Mouse (Mus musculus) forebrain, embryonic 15.5 days (tissue): ENCODE measurements around the gene Kank4. TPM values are rescaled to one million over a fixed set of nuclear protein-coding genes. Genes with fewer than 3 reads are reported as not detected.
A peak's percentile ranks its signal among the peaks of the same experiment; 100 is the strongest.

Experiments
- ATAC-seq: fragments of 200-750 bp; cut with Nextera tagmentation; replicated peaks from 2 replicates; pipeline ENCODE4 v1.8.0; 2017; ENCODE audit warnings: mild to moderate bottlenecking, moderate TSS enrichment, moderate library complexity
- H3K27ac ChIP-seq: fragments of 300-500 bp; sonication (generic); replicated peaks from 2 replicates; pipeline ENCODE4 v1.5.1; 2015; ENCODE audit warnings: mild to moderate bottlenecking, inconsistent platforms
- H3K27me3 ChIP-seq: fragments of 300-500 bp; sonication (generic); 2 replicates; pipeline ENCODE4 v1.6.1; 2015; ENCODE audit warnings: inconsistent platforms
- H3K36me3 ChIP-seq: fragments of 300-500 bp; sonication (generic); 2 replicates; pipeline ENCODE4 v1.6.1; 2015; ENCODE audit warnings: mild to moderate bottlenecking, inconsistent platforms
- H3K4me1 ChIP-seq: fragments of 300-500 bp; sonication (generic); 2 replicates; pipeline ENCODE4 v1.6.1; 2015; ENCODE audit warnings: inconsistent platforms
- H3K4me2 ChIP-seq: fragments of 300-500 bp; sonication (generic); replicated peaks from 2 replicates; pipeline ENCODE4 v1.6.1; 2015; ENCODE audit warnings: mild to moderate bottlenecking, inconsistent platforms
- H3K4me3 ChIP-seq: fragments of 300-500 bp; sonication (generic); 2 replicates; pipeline ENCODE4 v1.5.1; 2015; ENCODE audit warnings: mild to moderate bottlenecking, inconsistent platforms
- H3K9ac ChIP-seq: fragments of 300-500 bp; sonication (generic); replicated peaks from 2 replicates; pipeline ENCODE4 v1.6.1; 2015; ENCODE audit warnings: mild to moderate bottlenecking, inconsistent platforms
- H3K9me3 ChIP-seq: fragments of 300-500 bp; sonication (generic); 2 replicates; pipeline ENCODE4 v1.6.1; 2016; ENCODE audit warnings: inconsistent platforms
- WGBS: fragments of 180-500 bp; shearing (Covaris S2); methylation state at CpG from one replicate; pipeline ENCODE4 v1.1.7; 2015; ENCODE audit warnings: mixed read lengths; 5-methylcytosine and 5-hydroxymethylcytosine counted together
- polyA plus RNA-seq: library from polyadenylated mRNA; unstranded; fragments of >200 nt; fragmentation: Nextera tagmentation; extraction: Ambion mirVana; gene quantifications from 2 replicates; pipeline ENCODE4 v1.2.1, GENCODE M21; 2015

Gene Kank4
- polyA plus RNA-seq, 1 experiment from 2014 or later: 0.25 TPM

DNA sequence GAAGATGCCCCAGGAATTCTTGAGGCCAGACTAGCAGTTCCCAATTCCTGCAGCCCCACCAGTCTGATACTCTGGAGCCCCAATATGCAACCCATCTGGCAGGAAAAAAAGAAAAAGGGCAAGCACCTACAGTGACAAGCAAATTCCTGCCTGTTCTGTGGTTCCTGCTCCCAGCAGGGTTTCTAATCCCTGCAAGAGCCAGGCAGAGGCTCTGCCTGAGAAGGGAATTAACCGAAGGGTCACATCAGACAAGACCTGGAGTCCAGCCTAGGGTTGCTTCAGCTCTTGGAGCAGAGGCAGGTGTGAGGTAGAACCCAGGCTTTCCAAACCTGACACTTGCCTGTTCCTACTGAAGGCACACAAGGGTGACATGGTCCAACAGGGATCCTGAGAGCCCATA is 26.6 kb downstream of the Kank4 start:
- Histone ChIP-seq H3K4me3 (no peak overlapping the region), H3K9me3 (no peaks in the 10 kb centered on the region), H3K36me3 (no peaks in the 10 kb centered on the region), H3K27me3 (no peaks in the 10 kb centered on the region), H3K27ac (no peak overlapping the region), H3K9ac (no peak overlapping the region), H3K4me2 (no peak overlapping the region), H3K4me1 (peaks cover 17% of the 10 kb centered on the region)
- no peak for ATAC-seq
- 38% methylated on average over 1 of the region's 1 CpGs for WGBS

DNA sequence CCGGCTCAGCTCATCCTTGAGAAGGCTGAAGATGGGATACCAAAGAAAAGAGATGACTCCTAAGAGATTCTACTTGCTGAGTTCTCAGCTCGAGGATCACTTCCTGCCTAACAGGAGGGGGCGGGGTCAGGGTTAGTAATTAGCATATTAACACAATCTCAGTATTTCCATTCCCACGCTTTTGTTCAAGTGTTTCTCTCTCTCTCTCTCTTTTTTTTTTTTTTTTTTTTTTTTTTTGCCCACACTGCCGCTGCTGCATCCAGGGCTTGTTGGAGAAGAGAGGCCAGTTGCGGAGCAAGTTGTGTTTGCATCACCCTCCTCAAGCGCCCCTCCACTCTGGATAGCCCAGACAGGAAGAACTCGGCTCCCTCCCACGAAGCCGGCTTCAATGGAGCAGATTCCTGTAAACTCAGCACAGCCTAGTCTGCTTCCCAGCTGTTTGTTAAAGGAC is 27.5 kb downstream of the Kank4 start:
- no peaks in the 10 kb centered on the region for H3K27me3 ChIP-seq
- H3K9ac ChIP-seq: peak overlapping the region; percentile 15; the same call in 1 of the 2 replicates
- ATAC-seq: peak; percentile 48
- no peaks in the 10 kb centered on the region for H3K36me3 ChIP-seq
- peak overlapping the region; percentile 48 for H3K4me2 ChIP-seq
- 3% methylated on average over 10 of the region's 10 CpGs for WGBS
- H3K9me3 ChIP-seq: no peaks in the 10 kb centered on the region
- no peak overlapping the region; the same call in 1 of the 2 replicates for H3K27ac ChIP-seq
- peaks cover 17% of the 10 kb centered on the region for H3K4me1 ChIP-seq
- peak overlapping the region; percentile 34 for H3K4me3 ChIP-seq

DNA sequence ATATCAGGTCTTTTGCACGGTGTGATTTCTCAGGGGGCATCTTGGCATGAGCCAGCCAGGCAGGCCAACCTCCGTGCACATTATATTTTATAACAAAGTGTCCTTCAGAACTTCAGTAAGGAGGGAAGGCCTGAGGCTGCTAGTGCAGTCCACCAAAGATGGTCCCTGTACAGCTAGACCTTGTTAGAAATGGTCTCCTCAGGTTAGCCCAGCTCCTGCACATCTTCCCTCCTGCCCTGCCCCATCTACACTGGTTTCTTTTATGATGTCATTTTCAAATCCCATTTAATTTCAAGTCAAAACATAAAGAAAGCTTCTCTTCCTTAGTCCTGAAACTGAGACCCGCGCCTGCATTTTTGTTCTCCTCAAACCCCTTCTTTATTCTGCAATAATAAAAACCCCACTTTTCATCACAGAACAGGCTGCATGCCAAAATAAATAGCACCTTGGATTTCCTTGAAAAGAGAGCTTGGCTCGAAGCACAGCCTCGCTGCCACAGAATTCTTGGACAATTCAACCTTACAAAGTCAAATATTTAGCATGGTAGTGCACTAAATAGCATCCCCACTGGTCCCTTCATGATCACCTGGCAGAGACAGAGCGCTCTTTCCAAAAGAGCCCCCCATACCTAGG is 28.1 kb downstream of the Kank4 start:
- peak overlapping the region; percentile 34 for H3K4me3 ChIP-seq
- no peaks in the 10 kb centered on the region for H3K9me3 ChIP-seq
- peak overlapping the region; percentile 15; the same call in 1 of the 2 replicates for H3K9ac ChIP-seq
- 45% methylated on average over 7 of the region's 7 CpGs for WGBS
- peak overlapping the region; percentile 48 for H3K4me2 ChIP-seq
- H3K4me1 ChIP-seq: peaks cover 17% of the 10 kb centered on the region
- no peak for ATAC-seq
- H3K27ac ChIP-seq: no peak overlapping the region
- no peaks in the 10 kb centered on the region for H3K27me3 ChIP-seq
- H3K36me3 ChIP-seq: no peaks in the 10 kb centered on the region

DNA sequence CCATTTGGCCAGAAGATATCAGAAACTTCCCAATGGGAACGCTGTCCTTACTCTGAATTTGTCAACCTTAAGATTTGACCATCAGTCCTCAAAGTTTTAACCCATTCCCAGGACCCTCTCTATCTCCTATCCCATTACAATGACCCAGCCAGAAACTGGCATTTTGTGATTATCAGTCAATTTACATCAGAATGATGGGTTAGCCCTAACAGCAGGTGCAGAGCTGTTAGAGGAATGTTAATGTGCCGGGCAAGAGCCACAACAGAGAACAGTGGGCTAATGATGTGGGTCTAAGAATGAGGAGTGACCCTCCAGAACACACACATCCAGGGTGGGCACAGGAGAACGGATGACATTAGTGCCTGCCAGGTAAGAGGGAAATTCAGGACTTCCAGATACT is 31.1 kb downstream of the Kank4 start:
- WGBS: 24% methylated on average over 3 of the region's 3 CpGs
- H3K36me3 ChIP-seq: no peaks in the 10 kb centered on the region
- no peak for ATAC-seq
- H3K4me2 ChIP-seq: no peak overlapping the region
- H3K9ac ChIP-seq: no peak overlapping the region
- no peaks in the 10 kb centered on the region for H3K27me3 ChIP-seq
- H3K4me1 ChIP-seq: peaks cover 17% of the 10 kb centered on the region
- H3K4me3 ChIP-seq: no peak overlapping the region
- H3K27ac ChIP-seq: no peak overlapping the region
- no peaks in the 10 kb centered on the region for H3K9me3 ChIP-seq

DNA sequence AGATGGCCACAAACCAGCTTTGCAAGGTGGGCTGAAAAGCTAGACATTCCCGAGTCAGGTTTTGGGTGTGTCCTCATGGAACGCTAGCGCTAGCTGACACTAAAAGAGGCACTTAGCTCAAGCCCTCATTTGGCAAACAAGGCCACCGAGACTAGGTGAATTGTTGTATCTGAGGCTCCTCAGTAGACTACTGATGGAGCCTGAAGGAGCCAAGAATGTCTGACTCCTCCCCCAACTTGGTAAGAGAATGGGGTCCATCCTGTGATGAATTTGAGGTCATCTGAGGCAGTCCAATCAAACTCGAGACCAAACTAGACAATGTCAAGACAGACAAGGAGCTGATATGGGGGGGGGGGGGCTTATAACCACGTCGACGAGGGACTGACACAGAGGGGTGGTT is 31.5 kb downstream of the Kank4 start:
- 38% methylated on average over 8 of the region's 8 CpGs for WGBS
- peaks cover 17% of the 10 kb centered on the region for H3K4me1 ChIP-seq
- no peaks in the 10 kb centered on the region for H3K27me3 ChIP-seq
- no peak overlapping the region for H3K4me3 ChIP-seq
- no peak overlapping the region for H3K4me2 ChIP-seq
- H3K9ac ChIP-seq: no peak overlapping the region
- no peak overlapping the region for H3K27ac ChIP-seq
- no peaks in the 10 kb centered on the region for H3K9me3 ChIP-seq
- no peak for ATAC-seq
- H3K36me3 ChIP-seq: no peaks in the 10 kb centered on the region

DNA sequence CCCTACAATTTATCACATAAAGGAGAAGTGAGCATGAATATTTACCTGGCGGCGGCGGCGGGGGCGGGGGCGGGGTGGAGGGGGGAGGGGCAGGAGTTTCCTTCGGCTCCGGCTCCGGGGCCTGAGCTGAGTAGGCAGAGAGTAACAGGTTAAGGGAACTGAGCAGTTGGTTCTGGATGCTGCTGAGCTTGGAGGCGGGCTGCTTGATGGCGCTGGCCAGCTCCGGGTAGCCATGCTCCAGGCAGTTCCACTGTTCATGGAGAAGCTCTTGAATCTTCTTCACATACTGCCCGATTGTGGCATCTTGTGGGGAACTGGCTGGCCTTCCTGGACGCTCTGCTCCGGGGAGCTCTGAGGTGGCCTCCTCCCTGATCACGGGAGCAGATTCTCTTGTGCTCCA is 39.1 kb downstream of the Kank4 start:
- ATAC-seq: 0 out of 2 replicates have a peak, but pooled peaks have one; percentile 32
- no peaks in the 10 kb centered on the region for H3K27me3 ChIP-seq
- H3K4me2 ChIP-seq: peak overlapping the region; percentile 19
- no peak overlapping the region for H3K27ac ChIP-seq
- 12% methylated on average over 16 of the region's 16 CpGs for WGBS
- no peak overlapping the region for H3K9ac ChIP-seq
- no peak overlapping the region for H3K4me3 ChIP-seq
- H3K9me3 ChIP-seq: no peaks in the 10 kb centered on the region
- no peaks in the 10 kb centered on the region for H3K36me3 ChIP-seq
- 0 out of 2 replicates have a peak, but pooled peaks cover 4% of the 10 kb centered on the region for H3K4me1 ChIP-seq

DNA sequence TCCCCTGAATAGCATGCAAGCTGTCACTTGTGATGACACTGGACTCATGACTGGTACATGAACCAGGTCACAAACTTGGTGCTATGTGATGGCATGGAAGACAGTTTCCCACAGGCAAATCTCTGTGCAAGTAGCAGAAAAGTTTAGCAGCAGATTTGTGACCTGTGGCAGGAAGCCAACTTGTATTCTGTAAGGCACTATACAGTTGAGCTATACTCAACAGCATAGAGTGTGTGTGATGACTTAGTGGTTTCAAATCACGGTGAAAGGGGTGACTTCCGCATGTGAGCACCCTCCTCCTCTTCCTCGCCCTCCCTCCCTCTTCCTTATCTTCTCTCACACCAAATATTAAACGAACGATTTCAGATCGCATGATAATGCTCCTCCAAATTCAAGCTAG is 39.9 kb downstream of the Kank4 start:
- no peak overlapping the region for H3K4me2 ChIP-seq
- ATAC-seq: no peak
- no peak overlapping the region for H3K9ac ChIP-seq

DNA sequence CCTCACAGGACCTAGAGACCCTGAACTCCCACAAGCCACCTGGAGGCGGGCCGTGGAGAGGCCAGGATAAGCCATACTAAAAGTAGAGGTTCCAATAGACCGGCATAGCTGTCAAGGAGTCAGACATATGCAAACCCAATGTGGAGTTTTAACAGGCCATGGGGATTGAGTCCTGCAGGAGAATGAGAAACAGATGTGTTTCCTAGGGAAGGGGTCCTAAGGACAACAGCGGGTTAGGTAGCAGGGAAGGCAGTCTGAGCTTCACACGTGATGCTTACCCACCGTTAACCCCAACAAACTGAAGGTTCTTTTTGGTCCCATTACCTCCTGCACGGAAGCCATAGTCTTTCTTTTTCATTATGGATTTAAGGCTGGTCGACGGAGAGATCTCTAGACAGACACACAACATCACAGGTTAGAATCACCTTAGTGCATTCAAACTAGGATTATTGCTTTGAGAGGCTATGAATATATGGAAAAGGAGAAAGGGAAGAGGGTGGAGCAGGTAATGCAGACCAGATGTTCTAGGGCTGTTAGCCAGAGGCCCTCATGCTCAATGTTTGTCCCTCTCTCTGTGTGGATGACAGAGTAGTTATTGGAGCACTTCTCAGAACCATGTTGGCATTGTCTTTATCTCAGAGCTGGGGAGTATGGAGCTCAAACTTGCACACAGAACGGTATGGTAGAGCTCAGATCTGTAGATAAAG is 40.5 kb downstream of the Kank4 start:
- H3K4me1 ChIP-seq: 0 out of 2 replicates have a peak, but pooled peaks cover 4% of the 10 kb centered on the region
- no peak for ATAC-seq
- H3K4me3 ChIP-seq: no peak overlapping the region
- H3K9ac ChIP-seq: no peak overlapping the region
- no peak overlapping the region for H3K4me2 ChIP-seq
- WGBS: 92% methylated on average over 10 of the region's 10 CpGs
- no peak overlapping the region for H3K27ac ChIP-seq
- H3K9me3 ChIP-seq: no peaks in the 10 kb centered on the region
- no peaks in the 10 kb centered on the region for H3K36me3 ChIP-seq
- H3K27me3 ChIP-seq: no peaks in the 10 kb centered on the region

More for the DNA sequence above, 39.9 kb downstream of the Kank4 start:
- H3K4me3 ChIP-seq: no peak overlapping the region
- no peak overlapping the region for H3K27ac ChIP-seq
- H3K4me1 ChIP-seq: 0 out of 2 replicates have a peak, but pooled peaks cover 4% of the 10 kb centered on the region
- no peaks in the 10 kb centered on the region for H3K9me3 ChIP-seq
- 76% methylated on average over 6 of the region's 6 CpGs for WGBS
- H3K27me3 ChIP-seq: no peaks in the 10 kb centered on the region
- H3K36me3 ChIP-seq: no peaks in the 10 kb centered on the region

DNA sequence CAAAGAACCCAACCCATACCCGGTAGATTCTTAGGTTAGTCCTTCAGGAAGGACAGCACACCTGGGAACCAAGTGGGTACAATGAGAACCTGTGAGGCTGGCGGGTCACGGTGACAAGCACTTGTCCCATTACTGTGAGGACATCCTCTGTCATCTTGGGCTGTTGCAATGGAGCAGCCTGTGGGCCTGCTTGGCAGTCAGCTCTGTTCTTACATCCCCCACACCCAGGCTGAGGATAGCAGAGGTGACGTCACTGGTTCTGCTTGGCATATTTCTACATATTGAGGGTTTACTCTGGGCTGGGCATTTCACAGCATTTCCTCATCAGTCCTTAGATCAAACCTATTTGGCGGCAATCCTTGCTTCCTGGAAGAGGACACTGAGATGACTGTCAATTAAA is 43.6 kb downstream of the Kank4 start:
- no peak for ATAC-seq

DNA sequence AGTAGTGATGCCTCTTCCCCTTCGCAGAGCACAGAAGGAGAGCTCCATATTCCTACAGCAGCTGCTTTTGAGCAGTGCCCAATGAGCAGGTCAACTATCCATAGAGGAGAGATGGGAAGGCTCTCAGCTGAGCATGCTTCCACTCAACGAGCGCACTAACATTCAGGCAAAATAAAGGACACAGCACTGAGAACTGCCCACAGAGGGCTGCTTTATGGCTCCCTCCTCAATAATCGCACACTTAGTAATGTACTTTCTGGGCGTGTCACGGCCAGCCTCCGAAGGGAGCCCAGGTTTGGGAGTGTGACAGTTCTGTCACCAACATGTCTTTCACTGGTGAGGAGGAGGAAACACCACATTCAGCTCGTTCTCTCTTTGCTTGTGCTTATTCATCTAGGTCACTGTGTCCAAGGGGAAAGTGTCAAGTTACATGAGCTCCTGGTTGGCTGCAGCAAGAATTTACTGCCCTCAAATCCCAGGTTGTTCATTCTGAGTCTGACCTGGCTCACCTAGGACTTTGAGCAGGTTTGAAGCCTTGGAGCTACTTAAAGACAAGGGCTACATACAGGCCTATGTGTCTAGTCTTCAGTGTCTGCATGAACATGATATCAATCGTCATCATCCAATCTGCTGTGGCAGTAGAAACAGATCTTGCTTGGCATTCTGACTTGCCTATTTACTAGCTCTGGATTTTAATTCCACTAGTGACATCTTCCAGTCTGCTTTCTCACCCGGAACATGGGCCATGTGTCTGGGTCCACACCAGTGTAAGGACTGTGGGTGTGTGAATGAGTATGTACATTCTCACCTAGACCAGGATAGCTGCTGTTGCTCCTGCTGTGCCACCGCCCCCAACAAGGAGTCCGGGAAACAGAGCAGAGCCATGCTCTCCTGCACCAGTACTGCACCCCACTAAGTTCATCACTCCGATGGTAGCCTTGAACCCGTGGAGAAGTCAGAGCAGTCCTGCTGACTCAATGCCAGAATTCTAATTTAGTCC is 49.9 kb downstream of the Kank4 start:
- no peak overlapping the region for H3K4me3 ChIP-seq
- H3K9ac ChIP-seq: no peak overlapping the region
- H3K4me2 ChIP-seq: no peak overlapping the region
- no peak overlapping the region for H3K27ac ChIP-seq
- 80% methylated on average over 14 of the region's 14 CpGs for WGBS
- no peaks in the 10 kb centered on the region for H3K36me3 ChIP-seq
- H3K27me3 ChIP-seq: no peaks in the 10 kb centered on the region
- H3K4me1 ChIP-seq: no peaks in the 10 kb centered on the region
- ATAC-seq: no peak
- no peaks in the 10 kb centered on the region for H3K9me3 ChIP-seq

More for the DNA sequence above, 43.6 kb downstream of the Kank4 start:
- Histone ChIP-seq H3K27ac (no peak overlapping the region), H3K4me1 (0 out of 2 replicates have a peak, but pooled peaks cover 4% of the 10 kb centered on the region), H3K36me3 (no peaks in the 10 kb centered on the region), H3K27me3 (no peaks in the 10 kb centered on the region), H3K9me3 (no peaks in the 10 kb centered on the region), H3K9ac (no peak overlapping the region), H3K4me3 (no peak overlapping the region), H3K4me2 (no peak overlapping the region)
- WGBS: 89% methylated on average over 5 of the region's 5 CpGs

DNA sequence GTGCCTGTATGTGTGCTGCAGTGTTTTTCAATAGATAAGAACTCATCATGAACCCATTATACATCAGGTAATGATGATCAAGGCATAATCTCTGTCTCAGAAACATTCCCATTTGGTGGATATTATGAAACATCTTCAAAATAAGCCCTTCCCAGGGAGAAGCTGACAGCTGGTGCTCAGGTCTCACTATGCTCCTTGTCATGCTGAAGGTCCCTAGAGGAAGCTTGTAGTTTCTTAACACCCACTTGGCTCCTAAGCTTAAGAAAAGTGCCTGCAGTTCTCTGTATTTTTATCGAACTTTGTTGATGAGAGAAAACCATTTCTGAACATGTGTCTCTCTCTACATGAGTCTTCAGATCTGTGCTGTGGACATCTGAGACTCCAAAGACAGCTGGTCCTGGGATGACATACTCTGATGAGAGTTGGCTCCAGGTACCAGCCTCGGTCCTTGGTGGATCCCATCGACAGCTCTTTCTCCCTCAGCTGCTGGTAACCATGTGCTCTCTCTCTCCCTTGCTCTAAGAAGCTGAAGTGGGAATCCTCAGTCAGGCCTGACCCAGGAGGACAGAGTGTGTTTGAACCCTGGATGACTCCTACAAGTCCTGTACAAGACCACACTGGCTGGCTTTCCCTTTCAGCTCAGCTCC is 58.3 kb downstream of the Kank4 start:
- 57% methylated on average over 3 of the region's 3 CpGs for WGBS

More for the DNA sequence above, 58.3 kb downstream of the Kank4 start:
- Histone ChIP-seq H3K9ac (no peak overlapping the region), H3K4me3 (no peak overlapping the region), H3K9me3 (no peaks in the 10 kb centered on the region), H3K4me2 (no peak overlapping the region), H3K36me3 (no peaks in the 10 kb centered on the region), H3K27me3 (no peaks in the 10 kb centered on the region), H3K4me1 (peaks cover 17% of the 10 kb centered on the region), H3K27ac (0 out of 2 replicates have a peak overlapping the region, but pooled peaks have one; percentile 21)
- ATAC-seq: 0 out of 2 replicates have a peak, but pooled peaks have one; percentile 9
